Mouse (Mus musculus): ENCODE measurements around the gene Pkig. TPM values are rescaled to one million over a fixed set of nuclear protein-coding genes. Genes with fewer than 3 reads are reported as not detected.

Gene Pkig
- polyA plus RNA-seq, 1 experiment from 2014 or later, result 156 TPM

- H3K4me1 ChIP-seq, result peaks cover 6% of the 10 kb centered on the region; the same call in 1 of the 2 replicates
- H3K9ac ChIP-seq, result no peak overlapping the region
- 26% methylated on average over 2 of the region's 2 CpGs for WGBS
- H3K9me3 ChIP-seq, result no peaks in the 10 kb centered on the region
- H3K27ac ChIP-seq, result no peak overlapping the region
- H3K27me3 ChIP-seq, result no peaks in the 10 kb centered on the region
- H3K36me3 ChIP-seq (replicated peaks), result no peaks in the 10 kb centered on the region
- no peak overlapping the region for H3K4me3 ChIP-seq (replicated peaks)
- no peak overlapping the region for H3K4me2 ChIP-seq
- no peak for ATAC-seq (ENCODE audit: low FRiP score)
Measured at GRCm38 (mm10) chr2:163756723-163757122, 98.5 kb downstream of the Pkig start.

- no peak overlapping the region for H3K27ac ChIP-seq
- peaks cover 6% of the 10 kb centered on the region; the same call in 1 of the 2 replicates for H3K4me1 ChIP-seq
- no peak for ATAC-seq (ENCODE audit: low FRiP score)
- H3K9me3 ChIP-seq, result no peaks in the 10 kb centered on the region
- no peaks in the 10 kb centered on the region for H3K36me3 ChIP-seq (replicated peaks)
- WGBS, result 86% methylated on average over 2 of the region's 2 CpGs
- H3K27me3 ChIP-seq, result no peaks in the 10 kb centered on the region
- no peak overlapping the region for H3K4me3 ChIP-seq (replicated peaks)
- H3K4me2 ChIP-seq, result no peak overlapping the region
- no peak overlapping the region for H3K9ac ChIP-seq
Measured at GRCm38 (mm10) chr2:163758146-163758545, 100.0 kb downstream of the Pkig start.

GRCm38 (mm10) chr2:163760589-163760988 is 102.4 kb downstream of the Pkig start:
- no peak overlapping the region for H3K27ac ChIP-seq
- no peaks in the 10 kb centered on the region for H3K36me3 ChIP-seq (replicated peaks)
- H3K27me3 ChIP-seq, result no peaks in the 10 kb centered on the region
- H3K9ac ChIP-seq, result no peak overlapping the region
- 86% methylated on average over 6 of the region's 6 CpGs for WGBS
- no peak for ATAC-seq (ENCODE audit: low FRiP score)
- no peaks in the 10 kb centered on the region for H3K9me3 ChIP-seq
- H3K4me1 ChIP-seq, result peaks cover 6% of the 10 kb centered on the region; the same call in 1 of the 2 replicates
- no peak overlapping the region for H3K4me3 ChIP-seq (replicated peaks)
- H3K4me2 ChIP-seq, result no peak overlapping the region

GRCm38 (mm10) chr2:163761402-163761801 is 103.2 kb downstream of the Pkig start:
- no peaks in the 10 kb centered on the region for H3K36me3 ChIP-seq (replicated peaks)
- 86% methylated on average over 7 of the region's 7 CpGs for WGBS
- no peak for ATAC-seq (ENCODE audit: low FRiP score)

GRCm38 (mm10) chr2:163766261-163766660 is 108.1 kb downstream of the Pkig start:
- Histone ChIP-seq H3K27me3 (no peaks in the 10 kb centered on the region), H3K4me3 (replicated peaks) (no peak overlapping the region), H3K4me2 (no peak overlapping the region), H3K27ac (no peak overlapping the region), H3K4me1 (no peaks in the 10 kb centered on the region), H3K36me3 (replicated peaks) (no peaks in the 10 kb centered on the region), H3K9me3 (no peaks in the 10 kb centered on the region), H3K9ac (no peak overlapping the region)
- no peak for ATAC-seq (ENCODE audit: low FRiP score)

More at GRCm38 (mm10) chr2:163761402-163761801, 103.2 kb downstream of the Pkig start:
- Histone ChIP-seq H3K27ac (no peak overlapping the region), H3K9me3 (no peaks in the 10 kb centered on the region), H3K4me3 (replicated peaks) (no peak overlapping the region), H3K27me3 (no peaks in the 10 kb centered on the region), H3K9ac (no peak overlapping the region), H3K4me2 (no peak overlapping the region), H3K4me1 (peaks cover 6% of the 10 kb centered on the region; the same call in 1 of the 2 replicates)

GRCm38 (mm10) chr2:163766890-163767289 is 108.7 kb downstream of the Pkig start:
- Histone ChIP-seq H3K27me3 (no peaks in the 10 kb centered on the region), H3K9me3 (no peaks in the 10 kb centered on the region), H3K4me2 (no peak overlapping the region), H3K36me3 (replicated peaks) (no peaks in the 10 kb centered on the region), H3K4me3 (replicated peaks) (no peak overlapping the region), H3K27ac (no peak overlapping the region), H3K4me1 (no peaks in the 10 kb centered on the region), H3K9ac (no peak overlapping the region)
- no peak for ATAC-seq (ENCODE audit: low FRiP score)
- 77% methylated on average over 1 of the region's 1 CpGs for WGBS

- Histone ChIP-seq H3K4me1 (no peaks in the 10 kb centered on the region), H3K36me3 (replicated peaks) (no peaks in the 10 kb centered on the region), H3K4me2 (no peak overlapping the region), H3K9ac (no peak overlapping the region), H3K27ac (no peak overlapping the region), H3K9me3 (no peaks in the 10 kb centered on the region), H3K27me3 (peaks cover under 1% of the 10 kb centered on the region; the same call in 1 of the 2 replicates), H3K4me3 (replicated peaks) (no peak overlapping the region)
- 89% methylated on average over 8 of the region's 8 CpGs for WGBS
- ATAC-seq (ENCODE audit: low FRiP score), result no peak
Measured at GRCm38 (mm10) chr2:163770731-163771130, 112.5 kb downstream of the Pkig start.

Other genes starting within 250 kb of the Pkig start
- 74.5 and 77.0 TPM in 2 replicates for gene Oser1, start 233.7 kb upstream of the Pkig start, polyA plus RNA-seq (2016; fragmentation: Nextera tagmentation; extraction: Ambion mirVana)
- 54.7 and 56.5 TPM in 2 replicates for gene Gdap1l1, start 219.9 kb upstream of the Pkig start, polyA plus RNA-seq (2016; fragmentation: Nextera tagmentation; extraction: Ambion mirVana)
- gene Fitm2, start 185.8 kb upstream of the Pkig start, polyA plus RNA-seq (2016; fragmentation: Nextera tagmentation; extraction: Ambion mirVana), result 11.5 and 11.7 TPM in 2 replicates
- not detected in 2 replicates for gene R3hdml, start 166.1 kb upstream of the Pkig start, polyA plus RNA-seq (2016; fragmentation: Nextera tagmentation; extraction: Ambion mirVana)
- not detected in 2 replicates for gene Hnf4a, start 151.6 kb upstream of the Pkig start, polyA plus RNA-seq (2016; fragmentation: Nextera tagmentation; extraction: Ambion mirVana)
- 49.4 and 49.8 TPM in 2 replicates for gene Ttpal, start 56.1 kb upstream of the Pkig start, polyA plus RNA-seq (2016; fragmentation: Nextera tagmentation; extraction: Ambion mirVana)
- 32.1 and 36.1 TPM in 2 replicates for gene Serinc3, start 13.3 kb upstream of the Pkig start, polyA plus RNA-seq (2016; fragmentation: Nextera tagmentation; extraction: Ambion mirVana)
- gene Ada, start 91.9 kb downstream of the Pkig start, polyA plus RNA-seq (2016; fragmentation: Nextera tagmentation; extraction: Ambion mirVana), result 7.3 and 7.9 TPM in 2 replicates
- gene Ccn5, start 162.5 kb downstream of the Pkig start, polyA plus RNA-seq (2016; fragmentation: Nextera tagmentation; extraction: Ambion mirVana), result 0.15 and 0.28 TPM in 2 replicates
- gene Kcnk15, start 195.3 kb downstream of the Pkig start, polyA plus RNA-seq (2016; fragmentation: Nextera tagmentation; extraction: Ambion mirVana), result not detected in 2 replicates